Mouse (Mus musculus): ENCODE data around the gene Shbg.

- no peak; the same call in 1 of the 2 replicates for TF ChIP-seq GATA1 (IDR thresholded peaks at IDR 0.05; ENCODE audit: low read length)
- TF ChIP-seq TAL1 (IDR thresholded peaks at IDR 0.05; ENCODE audit: low read length), result no peak
Measured at GRCm38 (mm10) chr11:69581147-69581688, 36.5 kb downstream of the Shbg start.
